Mouse (Mus musculus): Measurements from ENCODE around the gene Dpf3. TPM values are rescaled to one million over a fixed set of nuclear protein-coding genes. Genes with fewer than 3 reads are reported as not detected.

The Dpf3 gene
- polyA plus RNA-seq, 2 experiments: 3.0 to 4.9 TPM

GRCm38 (mm10) chr12:83433436-83433835 lies 54.1 kb downstream of the Dpf3 start:
- Histone ChIP-seq H3K9ac (ENCODE audit: low read depth, low read length, severe bottlenecking) (no peak overlapping the region), H3K4me3 (replicated peaks; ENCODE audit: low read length) (no peak overlapping the region), H3K4me1 (ENCODE audit: control insufficient read depth, insufficient read depth, low read length) (peaks cover 9% of the 10 kb centered on the region), H3K27me3 (ENCODE audit: control insufficient read depth, insufficient read depth, low read length) (no peaks in the 10 kb centered on the region), H3K4me2 (replicated peaks; ENCODE audit: low read depth, low read length, severe bottlenecking) (no peak overlapping the region), H3K27ac (replicated peaks; ENCODE audit: low read depth, low read length) (no peak overlapping the region), H3K9me3 (ENCODE audit: control insufficient read depth, low read length) (no peaks in the 10 kb centered on the region), H3K36me3 (ENCODE audit: control insufficient read depth, insufficient read depth, low read length) (no peaks in the 10 kb centered on the region)
- TF ChIP-seq POLR2A (IDR thresholded peaks at IDR 0.05; ENCODE audit: borderline replicate concordance, extremely low read depth, insufficient read depth, insufficient read length): no peak
- DNase-seq (ENCODE audit: low spot score): no peak
- no peak for ATAC-seq (ENCODE audit: low FRiP score, low read depth)
- 93% methylated on average over 4 of the region's 4 CpGs for WGBS

- DNase-seq (ENCODE audit: low spot score) (no peak), ATAC-seq (ENCODE audit: low FRiP score, low read depth) (no peak)
- H3K4me3 ChIP-seq (replicated peaks; ENCODE audit: low read length): no peak overlapping the region
- H3K9me3 ChIP-seq (ENCODE audit: control insufficient read depth, low read length): no peaks in the 10 kb centered on the region
- no peak overlapping the region for H3K9ac ChIP-seq (ENCODE audit: low read depth, low read length, severe bottlenecking)
- no peak overlapping the region for H3K4me2 ChIP-seq (replicated peaks; ENCODE audit: low read depth, low read length, severe bottlenecking)
- H3K36me3 ChIP-seq (ENCODE audit: control insufficient read depth, insufficient read depth, low read length): no peaks in the 10 kb centered on the region
- H3K27ac ChIP-seq (replicated peaks; ENCODE audit: low read depth, low read length): no peak overlapping the region
- H3K27me3 ChIP-seq (ENCODE audit: control insufficient read depth, insufficient read depth, low read length): no peaks in the 10 kb centered on the region
- TF ChIP-seq POLR2A (IDR thresholded peaks at IDR 0.05; ENCODE audit: borderline replicate concordance, extremely low read depth, insufficient read depth, insufficient read length): no peak
- H3K4me1 ChIP-seq (ENCODE audit: control insufficient read depth, insufficient read depth, low read length): peaks cover 18% of the 10 kb centered on the region
- 96% methylated on average over 5 of the region's 5 CpGs for WGBS
These were observed 57.3 kb downstream of the Dpf3 start for GRCm38 (mm10) chr12:83430207-83430606.

GRCm38 (mm10) chr12:83428016-83428415 lies 59.5 kb downstream of the Dpf3 start:
- DNase-seq (ENCODE audit: low spot score) (no peak), ATAC-seq (ENCODE audit: low FRiP score, low read depth) (no peak)
- no peak for TF ChIP-seq POLR2A (IDR thresholded peaks at IDR 0.05; ENCODE audit: borderline replicate concordance, extremely low read depth, insufficient read depth, insufficient read length)
- WGBS: 12% methylated on average over 9 of the region's 9 CpGs
- H3K27me3 ChIP-seq (ENCODE audit: control insufficient read depth, insufficient read depth, low read length): no peaks in the 10 kb centered on the region
- no peak overlapping the region for H3K9ac ChIP-seq (ENCODE audit: low read depth, low read length, severe bottlenecking)
- peaks cover 20% of the 10 kb centered on the region for H3K4me1 ChIP-seq (ENCODE audit: control insufficient read depth, insufficient read depth, low read length)
- H3K36me3 ChIP-seq (ENCODE audit: control insufficient read depth, insufficient read depth, low read length): no peaks in the 10 kb centered on the region
- H3K4me3 ChIP-seq (replicated peaks; ENCODE audit: low read length): no peak overlapping the region
- H3K27ac ChIP-seq (replicated peaks; ENCODE audit: low read depth, low read length): no peak overlapping the region
- H3K9me3 ChIP-seq (ENCODE audit: control insufficient read depth, low read length): no peaks in the 10 kb centered on the region
- H3K4me2 ChIP-seq (replicated peaks; ENCODE audit: low read depth, low read length, severe bottlenecking): no peak overlapping the region

GRCm38 (mm10) chr12:83427601-83428000 lies 59.9 kb downstream of the Dpf3 start:
- ATAC-seq (ENCODE audit: low FRiP score, low read depth) (no peak), DNase-seq (ENCODE audit: low spot score) (no peak)
- TF ChIP-seq POLR2A (IDR thresholded peaks at IDR 0.05; ENCODE audit: borderline replicate concordance, extremely low read depth, insufficient read depth, insufficient read length): no peak
- H3K9me3 ChIP-seq (ENCODE audit: control insufficient read depth, low read length): no peaks in the 10 kb centered on the region
- H3K27ac ChIP-seq (replicated peaks; ENCODE audit: low read depth, low read length): no peak overlapping the region
- WGBS: 19% methylated on average over 4 of the region's 4 CpGs
- H3K4me2 ChIP-seq (replicated peaks; ENCODE audit: low read depth, low read length, severe bottlenecking): no peak overlapping the region
- peaks cover 20% of the 10 kb centered on the region for H3K4me1 ChIP-seq (ENCODE audit: control insufficient read depth, insufficient read depth, low read length)
- H3K27me3 ChIP-seq (ENCODE audit: control insufficient read depth, insufficient read depth, low read length): no peaks in the 10 kb centered on the region
- no peak overlapping the region for H3K9ac ChIP-seq (ENCODE audit: low read depth, low read length, severe bottlenecking)
- H3K4me3 ChIP-seq (replicated peaks; ENCODE audit: low read length): no peak overlapping the region
- H3K36me3 ChIP-seq (ENCODE audit: control insufficient read depth, insufficient read depth, low read length): no peaks in the 10 kb centered on the region

DNA sequence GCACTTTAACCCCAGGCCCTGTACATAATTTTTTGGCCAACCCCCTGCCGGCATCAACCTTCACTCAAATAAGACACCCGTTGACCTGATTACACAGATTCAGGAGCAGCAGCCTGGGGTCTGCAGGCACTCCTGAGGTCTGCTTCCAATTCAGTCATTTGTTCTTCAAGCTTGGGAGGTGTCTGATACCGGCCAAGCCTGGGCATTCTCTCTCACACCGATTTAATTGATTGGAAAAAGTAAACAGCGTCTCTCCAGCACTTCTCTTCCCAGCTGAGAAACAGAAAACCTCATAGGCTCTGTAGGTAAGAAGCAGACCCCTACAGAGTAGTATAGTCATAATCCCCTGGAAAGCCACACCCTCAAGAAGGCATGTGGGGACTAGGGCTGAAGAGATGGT lies 61.2 kb downstream of the Dpf3 start:
- H3K4me2 ChIP-seq (replicated peaks; ENCODE audit: low read depth, low read length, severe bottlenecking): no peak overlapping the region
- 43% methylated on average over 5 of the region's 5 CpGs for WGBS
- no peak for TF ChIP-seq POLR2A (IDR thresholded peaks at IDR 0.05; ENCODE audit: borderline replicate concordance, extremely low read depth, insufficient read depth, insufficient read length)

GRCm38 (mm10) chr12:83425736-83426135 lies 61.8 kb downstream of the Dpf3 start:
- no peak overlapping the region for H3K4me3 ChIP-seq (replicated peaks; ENCODE audit: low read length)
- no peak for TF ChIP-seq POLR2A (IDR thresholded peaks at IDR 0.05; ENCODE audit: borderline replicate concordance, extremely low read depth, insufficient read depth, insufficient read length)
- 0 out of 2 replicates have a peak, but pooled peaks cover 2% of the 10 kb centered on the region for H3K9me3 ChIP-seq (ENCODE audit: control insufficient read depth, low read length)
- H3K36me3 ChIP-seq (ENCODE audit: control insufficient read depth, insufficient read depth, low read length): no peaks in the 10 kb centered on the region
- no peaks in the 10 kb centered on the region for H3K27me3 ChIP-seq (ENCODE audit: control insufficient read depth, insufficient read depth, low read length)
- ATAC-seq (ENCODE audit: low FRiP score, low read depth) (no peak), DNase-seq (ENCODE audit: low spot score) (no peak)
- H3K4me1 ChIP-seq (ENCODE audit: control insufficient read depth, insufficient read depth, low read length): peaks cover 20% of the 10 kb centered on the region
- H3K27ac ChIP-seq (replicated peaks; ENCODE audit: low read depth, low read length): no peak overlapping the region
- no peak overlapping the region for H3K4me2 ChIP-seq (replicated peaks; ENCODE audit: low read depth, low read length, severe bottlenecking)
- no peak overlapping the region for H3K9ac ChIP-seq (ENCODE audit: low read depth, low read length, severe bottlenecking)
- WGBS: 75% methylated on average over 7 of the region's 7 CpGs

More for the DNA sequence above, 61.2 kb downstream of the Dpf3 start:
- no peaks in the 10 kb centered on the region for H3K27me3 ChIP-seq (ENCODE audit: control insufficient read depth, insufficient read depth, low read length)
- H3K9ac ChIP-seq (ENCODE audit: low read depth, low read length, severe bottlenecking): no peak overlapping the region
- no peaks in the 10 kb centered on the region for H3K36me3 ChIP-seq (ENCODE audit: control insufficient read depth, insufficient read depth, low read length)
- no peak overlapping the region for H3K27ac ChIP-seq (replicated peaks; ENCODE audit: low read depth, low read length)
- ATAC-seq (ENCODE audit: low FRiP score, low read depth): no peak
- no peaks in the 10 kb centered on the region for H3K9me3 ChIP-seq (ENCODE audit: control insufficient read depth, low read length)
- H3K4me1 ChIP-seq (ENCODE audit: control insufficient read depth, insufficient read depth, low read length): peaks cover 20% of the 10 kb centered on the region
- no peak for DNase-seq (ENCODE audit: low spot score)
- H3K4me3 ChIP-seq (replicated peaks; ENCODE audit: low read length): no peak overlapping the region

All from limb, embryonic 14.5 days (tissue).